Mouse (Mus musculus): ENCODE data around the gene Zfp867. TPM values are rescaled to one million over a fixed set of nuclear protein-coding genes. Genes with fewer than 3 reads are reported as not detected.

Zfp867 gene
- total and polyA plus RNA-seq, 3 experiments: 0.12 to 1.3 TPM; not detected in 1

DNA sequence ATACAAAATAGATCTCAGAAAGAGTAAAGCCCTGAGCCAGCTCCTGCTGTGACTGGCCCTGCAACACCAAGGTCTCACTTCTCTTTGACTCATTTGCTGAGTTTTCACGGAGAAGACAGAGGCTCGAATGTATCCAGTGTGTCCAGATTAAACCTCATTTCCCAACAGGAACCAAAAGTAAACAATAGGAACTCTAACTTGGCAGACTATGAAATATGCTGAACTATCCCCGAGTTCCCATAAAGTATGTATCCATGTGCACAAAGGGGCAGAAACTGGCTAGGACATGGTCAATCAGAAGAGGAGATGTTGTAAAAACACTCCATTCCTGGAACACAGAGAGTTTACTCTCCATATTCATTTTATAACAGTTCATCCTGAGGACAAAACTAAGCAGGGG lies 40.0 kb downstream of the Zfp867 start:
- TF ChIP-seq SMC3 (IDR thresholded peaks at IDR 0.05; ENCODE audit: low read depth, low read length): no peak
- no peak for TF ChIP-seq TCF12 (IDR thresholded peaks at IDR 0.05; ENCODE audit: low read depth, low read length)
- TF ChIP-seq ZMIZ1 (IDR thresholded peaks at IDR 0.05; ENCODE audit: low read depth, low read length): no peak
- H3K27me3 ChIP-seq (ENCODE audit: control insufficient read depth in 1 of 2, insufficient read depth in 2 of 2, low read length in 2 of 2): no peaks in the 10 kb centered on the region
- no peak overlapping the region for H3K4me3 ChIP-seq (ENCODE audit: control insufficient read depth in 1 of 2, insufficient read depth in 1 of 2, low read depth in 2 of 2, low read length in 2 of 2)
- H3K79me2 ChIP-seq (ENCODE audit: control insufficient read depth, insufficient read depth, low read length, poor library complexity): no peaks in the 10 kb centered on the region
- H3K9ac ChIP-seq (ENCODE audit: control insufficient read depth, low read depth, low read length, poor library complexity, severe bottlenecking): no peak overlapping the region
- no peaks in the 10 kb centered on the region for H3K4me1 ChIP-seq (ENCODE audit: control insufficient read depth in 1 of 2, insufficient read depth in 2 of 2, low read length in 2 of 2)
- DNase-seq (ENCODE audit: low read depth, low spot score): no peak
- no peaks in the 10 kb centered on the region for H3K9me3 ChIP-seq (replicated peaks; ENCODE audit: insufficient read depth, low read length)
- H3K36me3 ChIP-seq (ENCODE audit: control insufficient read depth in 1 of 2, insufficient read depth in 2 of 2, low read length in 2 of 2): peaks cover 0 to 9% of the 10 kb centered on the region in 2 experiments; a peak in 2 of 4 replicates
- H3K27ac ChIP-seq (ENCODE audit: control insufficient read depth, low read depth, low read length): no peak overlapping the region

DNA sequence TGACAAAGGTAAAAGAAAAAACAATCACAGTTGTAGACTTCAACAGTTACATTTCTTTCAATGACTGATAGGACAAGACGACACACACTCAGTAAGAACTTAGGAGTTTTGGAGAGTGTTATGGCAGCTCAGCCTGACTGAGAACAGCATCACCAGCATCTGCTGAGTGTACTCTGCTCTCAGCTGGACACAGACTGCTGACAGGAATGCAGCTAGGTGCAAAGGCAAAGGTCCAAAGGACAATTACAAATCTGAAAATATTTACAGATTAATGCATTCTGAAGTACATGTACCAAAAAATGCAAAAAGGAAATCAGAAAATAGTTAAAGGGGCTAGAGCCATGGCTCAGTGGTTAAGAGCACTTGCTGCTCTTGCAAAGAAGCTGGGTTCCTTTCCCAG lies 42.3 kb downstream of the Zfp867 start:
- DNase-seq (ENCODE audit: low read depth, low spot score): no peak
- Histone ChIP-seq H3K27ac (ENCODE audit: control insufficient read depth, low read depth, low read length) (no peak overlapping the region), H3K4me3 (ENCODE audit: control insufficient read depth in 1 of 2, insufficient read depth in 1 of 2, low read depth in 2 of 2, low read length in 2 of 2) (no peak overlapping the region), H3K36me3 (ENCODE audit: control insufficient read depth in 1 of 2, insufficient read depth in 2 of 2, low read length in 2 of 2) (peaks cover 0 to 11% of the 10 kb centered on the region in 2 experiments; a peak in 2 of 4 replicates), H3K27me3 (ENCODE audit: control insufficient read depth in 1 of 2, insufficient read depth in 2 of 2, low read length in 2 of 2) (no peaks in the 10 kb centered on the region), H3K9me3 (replicated peaks; ENCODE audit: insufficient read depth, low read length) (no peaks in the 10 kb centered on the region), H3K4me1 (ENCODE audit: control insufficient read depth in 1 of 2, insufficient read depth in 2 of 2, low read length in 2 of 2) (peaks cover 3 to 4% of the 10 kb centered on the region in 2 experiments; a peak in 2 of 4 replicates), H3K9ac (ENCODE audit: control insufficient read depth, low read depth, low read length, poor library complexity, severe bottlenecking) (no peak overlapping the region), H3K79me2 (ENCODE audit: control insufficient read depth, insufficient read depth, low read length, poor library complexity) (no peaks in the 10 kb centered on the region)
- TF ChIP-seq E2F4 (IDR thresholded peaks at IDR 0.05; ENCODE audit: borderline replicate concordance, low read depth, low read length) (no peak), MAZ (IDR thresholded peaks at IDR 0.05; ENCODE audit: low read depth, low read length) (no peak), TBP (IDR thresholded peaks at IDR 0.05; ENCODE audit: low read depth, low read length) (no peak), BHLHE40 (IDR thresholded peaks at IDR 0.05; ENCODE audit: borderline replicate concordance, low read depth, low read length) (no peak), POLR2AphosphoS2 (IDR thresholded peaks at IDR 0.05; ENCODE audit: low read length) (no peak), TCF12 (IDR thresholded peaks at IDR 0.05; ENCODE audit: low read depth, low read length) (no peak), RAD21 (IDR thresholded peaks at IDR 0.05; ENCODE audit: low read depth, low read length) (no peak), CTCF (IDR thresholded peaks at IDR 0.05 in 2 of 3, conservative IDR thresholded peaks at IDR 0.05 in 1 of 3; ENCODE audit: control insufficient read depth in 1 of 3, insufficient read depth in 1 of 3, low read depth in 2 of 3, low read length in 3 of 3, poor library complexity in 1 of 3, severe bottlenecking in 1 of 3) (no peak), MYB (IDR thresholded peaks at IDR 0.05; ENCODE audit: low read depth, low read length) (no peak), EP300 (IDR thresholded peaks at IDR 0.05; ENCODE audit: low read depth in 1 of 2, low read length in 2 of 2) (no peak), SIN3A (IDR thresholded peaks at IDR 0.05; ENCODE audit: low read length) (no peak), CHD1 (IDR thresholded peaks at IDR 0.05; ENCODE audit: low read depth, low read length) (no peak), ELF1 (IDR thresholded peaks at IDR 0.05; ENCODE audit: low read depth, low read length) (no peak)

Data from MEL (cell line).